Mouse (Mus musculus) splenic B cell, adult 2 months (primary cell): ENCODE measurements around the gene Cdkn2b.
A peak's percentile ranks its signal among the peaks of the same experiment; 100 is the strongest.

ENCODE experiments used
- DNase-seq: peaks from one replicate; pipeline ENCODE4 v3.0.0-alpha.2; 2011; ENCODE audit warnings: low read depth, low spot score
- H3K27me3 ChIP-seq: 2 replicates; pipeline ENCODE4 v1.6.1; 2012; ENCODE audit warnings: mild to moderate bottlenecking, low read length, moderate library complexity, mixed read lengths; ENCODE audit not compliant: control insufficient read depth, poor library complexity, insufficient read depth, severe bottlenecking
- H3K36me3 ChIP-seq: 2 replicates; pipeline ENCODE4 v1.6.1; 2012; ENCODE audit warnings: mild to moderate bottlenecking, low read length, moderate library complexity, mixed read lengths; ENCODE audit not compliant: control insufficient read depth, poor library complexity, insufficient read depth, severe bottlenecking

Cdkn2b gene

DNA sequence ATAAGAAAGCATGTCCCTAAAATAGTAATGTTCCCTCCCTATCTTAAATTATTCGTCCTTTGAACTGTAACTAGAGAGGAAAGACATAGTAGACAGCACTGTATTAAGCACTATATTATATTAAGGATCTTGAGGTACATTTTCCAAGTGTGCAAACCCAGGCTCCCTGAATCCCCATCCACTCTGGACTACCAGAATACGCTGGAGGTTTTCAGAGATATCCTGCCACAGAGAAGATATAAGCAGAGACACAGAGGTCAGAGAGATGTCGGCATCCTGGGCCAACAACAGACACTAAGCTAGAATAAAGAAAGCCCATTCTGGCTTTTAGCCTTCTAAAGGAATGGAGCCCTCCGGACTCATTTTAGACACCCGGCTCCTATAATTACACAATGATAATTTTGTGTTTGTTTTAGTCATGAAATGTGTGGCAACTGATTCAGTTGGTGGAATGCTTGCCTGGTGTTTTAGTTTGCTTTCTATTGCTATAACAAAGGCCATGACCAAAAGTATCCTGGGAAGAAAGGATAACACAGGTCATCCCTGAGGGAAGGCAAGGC, 33.4 kb downstream of the Cdkn2b start:
- DNase-seq: no peak
- H3K27me3 ChIP-seq: peaks cover 2% of the 10 kb centered on the region; the same call in 1 of the 2 replicates
- H3K36me3 ChIP-seq: no peaks in the 10 kb centered on the region

DNA sequence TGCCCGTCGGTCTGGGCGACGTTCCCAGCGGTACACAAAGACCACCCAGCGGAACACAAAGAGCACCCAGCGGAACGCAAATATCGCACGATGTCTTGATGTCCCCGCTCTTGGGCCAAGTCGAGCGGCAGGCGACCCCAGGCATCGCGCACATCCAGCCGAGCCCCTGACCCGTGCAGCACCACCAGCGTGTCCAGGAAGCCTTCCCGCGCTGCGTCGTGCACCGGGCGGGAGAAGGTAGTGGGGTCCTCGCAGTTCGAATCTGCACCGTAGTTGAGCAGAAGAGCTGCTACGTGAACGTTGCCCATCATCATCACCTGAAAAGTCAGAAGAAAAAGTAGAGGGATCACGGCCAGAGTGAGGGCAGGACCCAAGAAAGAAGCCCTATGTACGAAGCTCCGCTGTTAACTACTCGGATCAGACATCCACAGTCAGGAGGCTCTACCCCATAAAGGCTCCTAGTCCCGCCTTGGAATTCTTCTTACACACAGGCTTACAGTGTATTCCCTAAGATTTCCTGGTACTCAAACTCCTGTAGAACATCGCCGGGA, 34.1 kb downstream of the Cdkn2b start:
- no peak for DNase-seq
- Histone ChIP-seq H3K36me3 (no peaks in the 10 kb centered on the region), H3K27me3 (peaks cover 2% of the 10 kb centered on the region; the same call in 1 of the 2 replicates)

DNA sequence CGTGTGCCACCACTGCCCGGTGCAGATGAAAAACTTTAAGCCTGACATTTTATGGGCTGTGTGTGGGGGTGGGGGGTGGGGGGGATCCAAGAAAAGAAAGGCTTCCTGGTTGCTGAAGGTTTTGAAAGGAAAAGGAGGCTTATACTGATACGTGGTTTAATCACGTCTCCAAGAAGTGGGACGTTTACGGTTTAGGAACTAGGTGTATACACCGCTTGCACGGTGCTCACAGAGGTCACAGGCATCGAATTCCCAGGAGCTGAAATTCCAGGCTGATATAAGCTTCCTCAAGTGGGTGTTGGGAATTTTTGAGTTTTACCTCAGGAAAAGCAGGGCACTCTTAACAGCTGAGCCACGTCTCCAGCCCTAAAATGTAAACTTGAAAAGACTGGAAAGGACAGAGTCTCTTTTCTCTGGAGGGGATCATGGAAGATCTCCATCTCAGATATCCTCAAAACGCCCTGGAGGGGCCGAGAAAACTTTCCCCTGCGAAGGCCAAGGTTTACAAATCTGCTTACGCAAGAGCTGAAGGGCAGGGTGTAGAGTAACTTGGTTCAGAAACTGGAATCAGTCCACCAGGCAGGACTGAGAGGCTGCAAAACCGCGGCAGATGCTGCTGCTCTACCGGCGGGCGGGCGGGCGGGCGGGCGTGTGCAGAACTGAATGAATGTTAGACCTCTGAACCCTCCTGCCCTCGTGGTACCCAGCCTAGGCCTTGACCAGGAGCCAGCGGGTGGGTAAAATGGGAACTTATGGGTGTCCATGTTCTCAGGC, 34.8 kb downstream of the Cdkn2b start:
- DNase-seq: no peak
- H3K36me3 ChIP-seq: no peaks in the 10 kb centered on the region
- no peaks in the 10 kb centered on the region for H3K27me3 ChIP-seq

DNA sequence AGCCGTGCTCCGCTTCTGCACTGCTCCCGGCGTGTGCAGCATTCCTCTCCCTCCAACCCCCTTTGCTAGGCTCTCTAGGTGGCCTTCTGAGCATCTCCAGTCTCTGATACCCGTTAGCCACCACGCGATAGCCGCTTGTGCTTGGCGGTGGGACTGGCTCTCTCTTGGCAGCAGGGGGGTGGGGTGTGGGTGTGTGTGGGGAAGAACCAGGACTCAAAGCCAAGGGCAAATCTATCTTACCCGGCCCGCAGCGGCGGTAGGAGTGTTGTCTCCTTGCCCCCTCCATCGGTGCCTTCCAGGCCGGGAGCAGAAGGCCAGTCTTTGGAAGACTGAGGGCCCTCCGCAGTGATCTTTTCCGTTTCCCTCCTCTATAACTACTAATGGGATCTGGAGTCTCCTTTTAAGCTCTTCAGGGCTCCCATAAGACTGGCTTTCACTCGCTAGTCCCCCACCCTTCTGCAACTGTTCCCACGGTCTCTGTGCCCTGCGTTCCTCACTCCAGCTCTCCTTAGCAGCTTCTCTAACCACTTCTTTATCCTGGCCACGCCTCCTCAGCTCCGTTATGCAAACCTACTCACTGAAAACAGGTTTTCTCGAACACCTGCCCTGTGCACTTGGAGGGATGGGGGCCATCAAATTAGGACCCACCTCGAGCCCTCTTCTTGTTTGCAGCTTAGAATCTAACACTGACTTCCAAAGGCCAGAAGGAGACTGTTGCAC, 35.9 kb downstream of the Cdkn2b start:
- DNase-seq: no peak
- Histone ChIP-seq H3K36me3 (no peaks in the 10 kb centered on the region), H3K27me3 (no peaks in the 10 kb centered on the region)

DNA sequence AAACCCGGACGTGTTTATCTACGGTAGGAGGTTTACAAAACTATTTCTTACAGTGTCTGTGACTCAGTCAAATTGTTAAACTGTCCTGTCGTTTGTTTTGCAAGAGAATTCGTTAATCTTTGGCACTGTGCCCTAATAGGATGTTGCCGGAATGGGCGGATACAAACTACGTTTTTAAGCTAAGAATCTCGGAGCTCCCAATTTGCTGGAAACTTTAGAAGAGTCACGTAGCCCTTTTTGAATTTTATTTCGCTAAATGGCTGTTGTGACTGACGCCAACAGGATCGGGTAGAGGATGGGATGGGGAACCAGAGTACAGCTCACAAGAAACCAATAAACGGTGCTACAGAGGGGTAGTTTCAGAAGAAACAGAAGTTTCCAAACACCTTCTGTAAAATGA, 36.8 kb downstream of the Cdkn2b start:
- DNase-seq: no peak
- H3K36me3 ChIP-seq: no peaks in the 10 kb centered on the region
- no peaks in the 10 kb centered on the region for H3K27me3 ChIP-seq

DNA sequence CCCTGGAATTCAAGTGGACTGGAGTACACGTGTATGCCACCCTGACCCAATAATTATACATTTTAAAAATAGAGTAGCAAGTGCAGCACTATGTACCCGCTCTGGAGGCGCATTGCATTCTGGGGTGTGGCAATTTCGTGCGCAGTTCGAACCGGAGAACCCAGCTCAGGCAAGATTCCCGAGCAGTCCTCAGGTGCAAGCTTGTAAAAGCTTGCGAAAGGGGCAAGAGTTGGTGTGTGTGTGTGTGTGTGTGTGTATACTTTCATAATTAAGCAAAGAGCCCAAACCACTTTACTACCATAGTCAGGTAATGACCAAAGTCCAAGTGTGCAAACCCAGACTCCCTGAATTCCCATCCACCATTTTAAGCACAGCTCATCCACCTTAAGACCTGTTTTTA, 37.3 kb downstream of the Cdkn2b start:
- no peaks in the 10 kb centered on the region for H3K36me3 ChIP-seq
- no peak for DNase-seq

DNA sequence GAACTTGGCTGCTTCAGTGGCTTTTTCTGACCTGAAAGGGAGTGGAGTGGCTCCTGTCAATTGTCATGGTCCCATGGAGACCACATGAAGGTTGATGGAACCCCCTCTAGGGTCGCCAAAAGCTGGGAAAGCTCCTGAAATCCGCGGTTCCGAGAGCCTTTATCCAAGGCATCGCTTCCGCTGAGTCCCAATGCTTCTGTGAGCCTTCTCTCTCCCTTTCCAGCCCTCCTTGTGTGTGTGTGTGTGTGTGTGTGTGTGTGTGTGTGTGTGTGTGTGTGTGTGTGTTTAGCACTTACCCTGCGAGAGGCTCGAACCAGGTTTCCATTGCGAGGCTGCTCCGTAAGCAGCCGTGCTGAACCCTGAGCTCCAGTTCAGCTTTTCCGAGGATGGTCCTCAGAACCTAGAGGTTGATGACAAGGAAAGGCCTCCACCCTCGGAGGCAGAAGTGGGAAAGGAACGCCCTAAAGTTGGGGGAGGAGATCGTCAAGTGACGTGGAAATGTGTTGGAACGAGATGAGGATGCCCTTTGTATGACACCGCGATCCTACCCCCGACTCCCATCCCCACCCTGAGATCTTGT, 37.8 kb downstream of the Cdkn2b start:
- H3K36me3 ChIP-seq: no peaks in the 10 kb centered on the region
- H3K27me3 ChIP-seq: no peaks in the 10 kb centered on the region
- no peak for DNase-seq

More for the DNA sequence above, 37.3 kb downstream of the Cdkn2b start:
- H3K27me3 ChIP-seq: no peaks in the 10 kb centered on the region

DNA sequence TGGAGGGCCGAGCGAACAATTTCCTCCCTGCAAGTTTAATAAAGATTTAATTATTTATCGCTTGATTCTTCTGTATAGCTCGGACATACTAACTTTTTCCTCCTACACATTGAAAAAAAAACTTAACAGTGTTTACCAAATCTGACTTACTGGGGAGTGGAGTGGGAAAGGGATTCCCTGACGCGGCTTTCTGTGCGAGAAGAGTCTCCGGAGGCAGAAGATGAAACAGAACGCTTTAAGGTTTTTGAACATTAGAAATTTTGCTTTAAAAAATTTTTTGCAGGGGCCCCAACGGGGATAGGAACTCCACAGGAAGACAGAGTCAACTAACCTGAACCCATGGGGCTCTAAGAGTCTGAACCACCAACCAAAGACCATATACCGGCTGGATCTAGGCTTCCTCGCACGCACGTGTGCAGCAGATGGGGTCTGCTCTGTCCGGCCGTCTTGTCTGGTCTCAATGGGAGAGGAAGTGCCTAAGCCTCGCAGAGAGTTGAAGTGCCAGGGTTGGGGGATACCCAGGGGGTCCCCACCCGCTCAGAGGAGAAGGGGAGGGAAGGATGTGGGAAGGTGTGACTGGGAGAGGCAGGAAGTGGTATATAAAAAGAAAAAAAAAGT, 38.6 kb downstream of the Cdkn2b start:
- Histone ChIP-seq H3K27me3 (no peaks in the 10 kb centered on the region), H3K36me3 (no peaks in the 10 kb centered on the region)
- peak; percentile 33 for DNase-seq

DNA sequence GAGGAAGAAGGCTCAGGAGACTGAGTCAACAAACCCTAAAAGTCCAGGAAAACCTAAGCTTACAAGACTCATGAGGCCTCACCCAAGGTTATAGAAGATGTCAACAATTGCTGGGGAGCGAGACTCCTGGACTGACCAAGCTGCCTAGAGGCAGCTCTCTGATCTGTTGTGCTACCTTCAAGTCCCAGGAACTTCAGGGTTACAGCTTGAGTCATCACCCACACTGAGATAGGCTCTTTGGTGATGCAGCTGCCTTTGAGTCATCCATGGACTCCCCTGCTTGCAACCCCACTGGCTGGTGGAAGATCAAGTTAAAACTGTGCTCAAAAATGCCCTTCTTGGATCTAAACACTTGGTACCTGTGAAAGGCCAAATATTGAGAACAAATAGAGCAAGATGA, 53.1 kb downstream of the Cdkn2b start:
- no peak for DNase-seq
- Histone ChIP-seq H3K36me3 (no peaks in the 10 kb centered on the region), H3K27me3 (no peaks in the 10 kb centered on the region)
